Mouse (Mus musculus): ENCODE data around the gene Zfp91. TPM values are rescaled to one million over a fixed set of nuclear protein-coding genes. Genes with fewer than 3 reads are reported as not detected.

Gene Zfp91
- total and polyA plus RNA-seq, 3 experiments: 19.3 to 46.4 (median 44.8) TPM

DNA sequence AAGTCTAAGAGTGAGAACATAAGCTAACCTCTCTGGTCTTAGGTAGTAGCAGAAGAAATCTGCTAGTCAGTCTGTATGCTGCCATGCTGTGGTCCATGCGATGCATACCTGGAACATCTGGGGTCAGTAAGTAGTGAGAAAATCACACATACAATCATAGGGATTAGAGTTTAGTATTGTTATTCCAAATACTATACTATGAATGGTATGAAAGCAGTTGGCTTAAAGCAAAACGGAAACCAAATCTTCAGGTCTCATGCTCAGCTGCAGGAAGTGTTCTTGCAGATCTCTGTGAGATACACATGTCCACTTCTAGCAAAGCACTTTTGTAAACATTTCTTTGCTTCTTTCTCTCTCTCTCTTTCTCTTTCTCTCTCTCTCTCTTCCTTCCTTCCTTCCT, 10.3 kb upstream of the Zfp91 start:
- H3K27ac ChIP-seq (ENCODE audit: insufficient read depth, low read depth): no peak overlapping the region
- TF ChIP-seq ZC3H11A (IDR thresholded peaks at IDR 0.05; ENCODE audit: low read depth, low read length): no peak
- TF ChIP-seq POLR2A (IDR thresholded peaks at IDR 0.05; ENCODE audit: low read depth, low read length): no peak
- no peak for TF ChIP-seq E2F4 (IDR thresholded peaks at IDR 0.05; ENCODE audit: insufficient replicate concordance, low read depth, low read length)
- no peak for TF ChIP-seq BHLHE40 (IDR thresholded peaks at IDR 0.05; ENCODE audit: low read depth, low read length)
- no peak for TF ChIP-seq TCF12 (IDR thresholded peaks at IDR 0.05; ENCODE audit: low read depth, low read length)
- no peak for TF ChIP-seq KAT2A (IDR thresholded peaks at IDR 0.05; ENCODE audit: insufficient replicate concordance, low read length)
- TF ChIP-seq MAFK (IDR thresholded peaks at IDR 0.05; ENCODE audit: insufficient replicate concordance, low read length): no peak
- TF ChIP-seq MAX (IDR thresholded peaks at IDR 0.05; ENCODE audit: low read length): no peak
- TF ChIP-seq SIN3A (IDR thresholded peaks at IDR 0.05; ENCODE audit: low read length): no peak

GRCm38 (mm10) chr19:12805730-12806129, 9.8 kb upstream of the Zfp91 start:
- TF ChIP-seq NRF1 (IDR thresholded peaks at IDR 0.05; ENCODE audit: low read depth, low read length): no peak
- TF ChIP-seq GABPA (IDR thresholded peaks at IDR 0.05; ENCODE audit: insufficient replicate concordance, low read depth, low read length): no peak
- TF ChIP-seq PAX5 (IDR thresholded peaks at IDR 0.05; ENCODE audit: low read length): no peak
- no peak for TF ChIP-seq POLR2AphosphoS2 (IDR thresholded peaks at IDR 0.05; ENCODE audit: low read depth, low read length)
- TF ChIP-seq JUN (IDR thresholded peaks at IDR 0.05; ENCODE audit: insufficient read depth, low read depth, low read length): no peak
- in situ Hi-C loops (cut with MboI; ENCODE audit: low pct_ligation_motif_present, low pct_unique_long_range_greater_than_20kb, low sequenced_read_pairs): loop anchor here (10.0 kb wide), 1 partner anchor 231 kb away; no protein-coding TSS in a partner anchor
- no peak for DNase-seq (ENCODE audit: extremely low read depth)

More for the DNA sequence above, 10.3 kb upstream of the Zfp91 start:
- H3K27me3 ChIP-seq (replicated peaks): no peaks in the 10 kb centered on the region
- dilution Hi-C loops (cut with MboI; ENCODE audit: extremely low pct_ligation_motif_present, extremely low pct_unique_long_range_greater_than_20kb, low sequenced_read_pairs) (no loop called here), in situ Hi-C loops (cut with MboI; ENCODE audit: low pct_ligation_motif_present, low pct_unique_long_range_greater_than_20kb, low sequenced_read_pairs) (loop anchor here (10.0 kb wide), 1 partner anchor 231 kb away; no protein-coding TSS in a partner anchor)
- H3K4me2 ChIP-seq (ENCODE audit: insufficient read depth, low read depth, poor library complexity, severe bottlenecking): no peak overlapping the region; the same call in 1 of the 2 replicates
- H3K4me3 ChIP-seq (replicated peaks in 1 of 3; ENCODE audit: low read depth in 2 of 3, low read length in 2 of 3, poor library complexity in 1 of 3): no peak overlapping the region
- H3K4me1 ChIP-seq (ENCODE audit: control insufficient read depth in 1 of 2, insufficient read depth in 2 of 2): peaks cover 2 to 46% of the 10 kb centered on the region in 2 experiments
- DNase-seq (ENCODE audit: extremely low read depth): no peak
- no peak overlapping the region for H3K9ac ChIP-seq (ENCODE audit: insufficient read depth, low read depth)
- H3K9me3 ChIP-seq (replicated peaks; ENCODE audit: low read length): no peaks in the 10 kb centered on the region
- H3K36me3 ChIP-seq (replicated peaks in 1 of 2; ENCODE audit: control insufficient read depth in 1 of 2, insufficient read depth in 1 of 2, low read length in 1 of 2): peaks cover 8 to 45% of the 10 kb centered on the region in 2 experiments
- peaks cover 6% of the 10 kb centered on the region for H3K79me2 ChIP-seq (replicated peaks; ENCODE audit: control insufficient read depth, extremely low read depth, insufficient read depth, poor library complexity, severe bottlenecking)

GRCm38 (mm10) chr19:12804237-12804636, 8.3 kb upstream of the Zfp91 start:
- H3K27ac ChIP-seq (ENCODE audit: insufficient read depth, low read depth): no peak overlapping the region
- H3K27me3 ChIP-seq (replicated peaks): no peaks in the 10 kb centered on the region
- in situ Hi-C loops (cut with MboI; ENCODE audit: low pct_ligation_motif_present, low pct_unique_long_range_greater_than_20kb, low sequenced_read_pairs) (loop anchor here (10.0 kb wide), 1 partner anchor 229 kb away; no protein-coding TSS in a partner anchor), dilution Hi-C loops (cut with MboI; ENCODE audit: extremely low pct_ligation_motif_present, extremely low pct_unique_long_range_greater_than_20kb, low sequenced_read_pairs) (no loop called here)
- peaks cover 15% of the 10 kb centered on the region for H3K79me2 ChIP-seq (replicated peaks; ENCODE audit: control insufficient read depth, extremely low read depth, insufficient read depth, poor library complexity, severe bottlenecking)
- no peaks in the 10 kb centered on the region for H3K9me3 ChIP-seq (replicated peaks; ENCODE audit: low read length)
- H3K36me3 ChIP-seq (replicated peaks in 1 of 2; ENCODE audit: control insufficient read depth in 1 of 2, insufficient read depth in 1 of 2, low read length in 1 of 2): peaks cover 6 to 31% of the 10 kb centered on the region in 2 experiments
- H3K9ac ChIP-seq (ENCODE audit: insufficient read depth, low read depth): no peak overlapping the region
- no peak overlapping the region for H3K4me2 ChIP-seq (ENCODE audit: insufficient read depth, low read depth, poor library complexity, severe bottlenecking)
- peaks cover 2 to 39% of the 10 kb centered on the region in 2 experiments for H3K4me1 ChIP-seq (ENCODE audit: control insufficient read depth in 1 of 2, insufficient read depth in 2 of 2)
- TF ChIP-seq ELF1 (IDR thresholded peaks at IDR 0.05; ENCODE audit: low read depth, low read length): no peak
- no peak for TF ChIP-seq KAT2A (IDR thresholded peaks at IDR 0.05; ENCODE audit: insufficient replicate concordance, low read length)
- no peak for TF ChIP-seq TCF12 (IDR thresholded peaks at IDR 0.05; ENCODE audit: low read depth, low read length)
- H3K4me3 ChIP-seq (replicated peaks in 1 of 3; ENCODE audit: low read depth in 2 of 3, low read length in 2 of 3, poor library complexity in 1 of 3): no peak overlapping the region
- no peak for DNase-seq (ENCODE audit: extremely low read depth)

More at GRCm38 (mm10) chr19:12805730-12806129, 9.8 kb upstream of the Zfp91 start:
- Histone ChIP-seq H3K4me1 (ENCODE audit: control insufficient read depth in 1 of 2, insufficient read depth in 2 of 2) (peaks cover 2 to 46% of the 10 kb centered on the region in 2 experiments), H3K36me3 (replicated peaks in 1 of 2; ENCODE audit: control insufficient read depth in 1 of 2, insufficient read depth in 1 of 2, low read length in 1 of 2) (peaks cover 6 to 42% of the 10 kb centered on the region in 2 experiments), H3K4me2 (ENCODE audit: insufficient read depth, low read depth, poor library complexity, severe bottlenecking) (no peak overlapping the region), H3K4me3 (replicated peaks in 1 of 3; ENCODE audit: low read depth in 2 of 3, low read length in 2 of 3, poor library complexity in 1 of 3) (no peak overlapping the region), H3K27ac (ENCODE audit: insufficient read depth, low read depth) (no peak overlapping the region), H3K9ac (ENCODE audit: insufficient read depth, low read depth) (no peak overlapping the region), H3K27me3 (replicated peaks) (no peaks in the 10 kb centered on the region), H3K9me3 (replicated peaks; ENCODE audit: low read length) (no peaks in the 10 kb centered on the region), H3K79me2 (replicated peaks; ENCODE audit: control insufficient read depth, extremely low read depth, insufficient read depth, poor library complexity, severe bottlenecking) (peaks cover 9% of the 10 kb centered on the region)
- dilution Hi-C loops (cut with MboI; ENCODE audit: extremely low pct_ligation_motif_present, extremely low pct_unique_long_range_greater_than_20kb, low sequenced_read_pairs): no loop called here
